Mouse (Mus musculus) bone marrow, adult 2 months (tissue): ENCODE data around the gene Slc7a15.

Experiments
- CTCF ChIP-seq: fragments of 200-500 bp; IDR thresholded peaks from 2 replicates; pipeline ENCODE4 v1.5.1; 2011; ENCODE audit warnings: low read length, control low read depth; ENCODE audit not compliant: control insufficient read depth, insufficient read depth
- POLR2A ChIP-seq: fragments of 200-500 bp; IDR thresholded peaks from 2 replicates; pipeline ENCODE4 v1.6.1; 2011; ENCODE audit warnings: low read depth, mild to moderate bottlenecking, control low read depth, low read length, borderline replicate concordance; ENCODE audit not compliant: control insufficient read depth

GRCm38 (mm10) chr12:8495881-8496678 is 102.8 kb downstream of the Slc7a15 start:
- TF ChIP-seq CTCF (no peak), POLR2A (no peak)
